Mouse (Mus musculus): ENCODE data around the gene Tcta. TPM values are rescaled to one million over a fixed set of nuclear protein-coding genes. Genes with fewer than 3 reads are reported as not detected.

Gene Tcta
- polyA plus RNA-seq (2015; fragmentation: Nextera tagmentation; extraction: Ambion mirVana), result 35.2 and 36.6 TPM in 2 replicates

GRCm38 (mm10) chr9:108305629-108306520 lies at the start of gene Tcta, which contains the start of gene Rhoa:
TSS of gene Tcta (minus strand) at chr9:108306160.
TSS of gene Rhoa (plus strand) at chr9:108306129.
- WGBS, result under 1% methylated on average over 81 of the region's 81 CpGs

GRCm38 (mm10) chr9:108349727-108350126 lies 43.8 kb upstream of the Tcta start:
- Histone ChIP-seq H3K27ac (replicated peaks) (no peak overlapping the region), H3K27me3 (no peaks in the 10 kb centered on the region), H3K4me3 (no peak overlapping the region), H3K36me3 (peaks cover 48% of the 10 kb centered on the region), H3K4me1 (peaks cover 21% of the 10 kb centered on the region), H3K4me2 (replicated peaks) (no peak overlapping the region), H3K9me3 (no peaks in the 10 kb centered on the region), H3K9ac (replicated peaks) (no peak overlapping the region)
- WGBS, result 96% methylated on average over 4 of the region's 4 CpGs
- no peak for ATAC-seq (replicated peaks)

More at GRCm38 (mm10) chr9:108305629-108306520, at the start of gene Tcta, which contains the start of gene Rhoa:
- Histone ChIP-seq H3K27ac (replicated peaks) (peak within 1 kb of the TSS; percentile 99), H3K4me1 (peaks cover 44% of the 10 kb centered on the region), H3K36me3 (peaks cover 27% of the 10 kb centered on the region), H3K4me3 (peak within 1 kb of the TSS; percentile 89), H3K9ac (replicated peaks) (peak within 1 kb of the TSS; percentile 91), H3K9me3 (no peaks in the 10 kb centered on the region), H3K27me3 (no peaks in the 10 kb centered on the region), H3K4me2 (replicated peaks) (peak within 1 kb of the TSS; percentile 82)
- ATAC-seq (replicated peaks), result peak; percentile 98

GRCm38 (mm10) chr9:108348290-108348680 lies 42.3 kb upstream of the Tcta start:
- ATAC-seq (replicated peaks), result no peak
- Histone ChIP-seq H3K4me3 (peak overlapping the region; percentile 75), H3K4me1 (peaks cover 21% of the 10 kb centered on the region)

GRCm38 (mm10) chr9:108347540-108348289 lies 41.8 kb upstream of the Tcta start, which contains the start of gene Usp4:
TSS of gene Usp4 (plus strand) at chr9:108347853.
- H3K36me3 ChIP-seq, result peaks cover 30% of the 10 kb centered on the region
- no peaks in the 10 kb centered on the region for H3K9me3 ChIP-seq
- peak within 1 kb of the TSS; percentile 96 for H3K27ac ChIP-seq (replicated peaks)
- H3K4me2 ChIP-seq (replicated peaks), result peak within 1 kb of the TSS; percentile 55
- peak within 1 kb of the TSS; percentile 75 for H3K4me3 ChIP-seq
- under 1% methylated on average over 72 of the region's 75 CpGs for whole genome bisulfite sequencing
- ATAC-seq (replicated peaks), result peak; percentile 96
- H3K27me3 ChIP-seq, result no peaks in the 10 kb centered on the region
- peaks cover 21% of the 10 kb centered on the region for H3K4me1 ChIP-seq
- peak within 1 kb of the TSS; percentile 92 for H3K9ac ChIP-seq (replicated peaks)

More at GRCm38 (mm10) chr9:108348290-108348680, 42.3 kb upstream of the Tcta start:
- WGBS, result 8% methylated on average over 14 of the region's 14 CpGs
- Histone ChIP-seq H3K27me3 (no peaks in the 10 kb centered on the region), H3K27ac (replicated peaks) (peak overlapping the region; percentile 96), H3K9ac (replicated peaks) (peak overlapping the region; percentile 92), H3K36me3 (peaks cover 36% of the 10 kb centered on the region), H3K9me3 (no peaks in the 10 kb centered on the region), H3K4me2 (replicated peaks) (peak overlapping the region; percentile 55)

- WGBS, result 5% methylated on average over 11 of the region's 11 CpGs
- no peak for ATAC-seq (replicated peaks)
- peak overlapping the region; percentile 55 for H3K4me2 ChIP-seq (replicated peaks)
Observed at GRCm38 (mm10) chr9:108347024-108347423, 41.1 kb upstream of the Tcta start.

GRCm38 (mm10) chr9:108344471-108344870 lies 38.5 kb upstream of the Tcta start:
- WGBS, result 84% methylated on average over 4 of the region's 4 CpGs
- no peak for ATAC-seq (replicated peaks)
- no peaks in the 10 kb centered on the region for H3K9me3 ChIP-seq
- H3K27ac ChIP-seq (replicated peaks), result no peak overlapping the region
- H3K4me2 ChIP-seq (replicated peaks), result no peak overlapping the region
- peaks cover 35% of the 10 kb centered on the region for H3K4me1 ChIP-seq
- H3K27me3 ChIP-seq, result no peaks in the 10 kb centered on the region
- no peak overlapping the region for H3K4me3 ChIP-seq
- H3K9ac ChIP-seq (replicated peaks), result no peak overlapping the region
- H3K36me3 ChIP-seq, result no peaks in the 10 kb centered on the region

More at GRCm38 (mm10) chr9:108347024-108347423, 41.1 kb upstream of the Tcta start:
- peaks cover 21% of the 10 kb centered on the region for H3K4me1 ChIP-seq
- no peaks in the 10 kb centered on the region for H3K9me3 ChIP-seq
- peak overlapping the region; percentile 75 for H3K4me3 ChIP-seq
- no peaks in the 10 kb centered on the region for H3K27me3 ChIP-seq
- peaks cover 23% of the 10 kb centered on the region for H3K36me3 ChIP-seq
- peak overlapping the region; percentile 92 for H3K9ac ChIP-seq (replicated peaks)
- peak overlapping the region; percentile 96 for H3K27ac ChIP-seq (replicated peaks)

- H3K27ac ChIP-seq (replicated peaks), result no peak overlapping the region
- no peak for ATAC-seq (replicated peaks)
- H3K27me3 ChIP-seq, result no peaks in the 10 kb centered on the region
- H3K4me3 ChIP-seq, result no peak overlapping the region
- no peak overlapping the region for H3K9ac ChIP-seq (replicated peaks)
- no peaks in the 10 kb centered on the region for H3K36me3 ChIP-seq
- H3K4me1 ChIP-seq, result peaks cover 29% of the 10 kb centered on the region
- 95% methylated on average over 1 of the region's 1 CpGs for WGBS
- no peak overlapping the region for H3K4me2 ChIP-seq (replicated peaks)
- H3K9me3 ChIP-seq, result no peaks in the 10 kb centered on the region
Observed at GRCm38 (mm10) chr9:108343835-108344234, 37.9 kb upstream of the Tcta start.

- Histone ChIP-seq H3K9me3 (no peaks in the 10 kb centered on the region), H3K4me3 (no peak overlapping the region), H3K27ac (replicated peaks) (no peak overlapping the region), H3K4me2 (replicated peaks) (no peak overlapping the region), H3K36me3 (no peaks in the 10 kb centered on the region), H3K4me1 (peaks cover 29% of the 10 kb centered on the region), H3K27me3 (no peaks in the 10 kb centered on the region), H3K9ac (replicated peaks) (no peak overlapping the region)
- no peak for ATAC-seq (replicated peaks)
- WGBS, result 91% methylated on average over 3 of the region's 3 CpGs
Observed at GRCm38 (mm10) chr9:108343331-108343730, 37.4 kb upstream of the Tcta start.

- WGBS, result 62% methylated on average over 5 of the region's 5 CpGs
- no peak for ATAC-seq (replicated peaks)
Observed at GRCm38 (mm10) chr9:108342301-108342831, 36.4 kb upstream of the Tcta start.

GRCm38 (mm10) chr9:108341801-108342200 lies 35.8 kb upstream of the Tcta start:
- H3K27me3 ChIP-seq, result no peaks in the 10 kb centered on the region
- no peak overlapping the region for H3K4me2 ChIP-seq (replicated peaks)
- H3K36me3 ChIP-seq, result peaks cover 4% of the 10 kb centered on the region; the same call in 1 of the 2 replicates
- H3K9me3 ChIP-seq, result no peaks in the 10 kb centered on the region
- ATAC-seq (replicated peaks), result no peak
- no peak overlapping the region for H3K27ac ChIP-seq (replicated peaks)
- peaks cover 29% of the 10 kb centered on the region for H3K4me1 ChIP-seq
- no peak overlapping the region for H3K4me3 ChIP-seq
- H3K9ac ChIP-seq (replicated peaks), result no peak overlapping the region

More at GRCm38 (mm10) chr9:108342301-108342831, 36.4 kb upstream of the Tcta start:
- H3K9me3 ChIP-seq, result no peaks in the 10 kb centered on the region
- H3K27me3 ChIP-seq, result no peaks in the 10 kb centered on the region
- peaks cover 30% of the 10 kb centered on the region for H3K4me1 ChIP-seq
- H3K9ac ChIP-seq (replicated peaks), result no peak overlapping the region
- no peak overlapping the region for H3K27ac ChIP-seq (replicated peaks)
- no peak overlapping the region for H3K4me2 ChIP-seq (replicated peaks)
- peaks cover 4% of the 10 kb centered on the region; the same call in 1 of the 2 replicates for H3K36me3 ChIP-seq
- H3K4me3 ChIP-seq, result no peak overlapping the region

- 90% methylated on average over 5 of the region's 5 CpGs for WGBS
- peaks cover 6% of the 10 kb centered on the region; the same call in 1 of the 2 replicates for H3K36me3 ChIP-seq
- no peaks in the 10 kb centered on the region for H3K27me3 ChIP-seq
- no peak overlapping the region for H3K9ac ChIP-seq (replicated peaks)
- ATAC-seq (replicated peaks), result no peak
- H3K4me3 ChIP-seq, result no peak overlapping the region
- no peak overlapping the region for H3K27ac ChIP-seq (replicated peaks)
- H3K4me2 ChIP-seq (replicated peaks), result no peak overlapping the region
- no peaks in the 10 kb centered on the region for H3K9me3 ChIP-seq
- H3K4me1 ChIP-seq, result peaks cover 25% of the 10 kb centered on the region
Observed at GRCm38 (mm10) chr9:108341139-108341475, 35.1 kb upstream of the Tcta start.

Data from forebrain, embryonic 15.5 days (tissue).